Mouse (Mus musculus): Measurements from ENCODE around the gene Sstr5.

GRCm38 (mm10) chr17:25450329-25450728, 46.8 kb downstream of the Sstr5 start:
- no peak for TF ChIP-seq CTCF (IDR thresholded peaks at IDR 0.05; ENCODE audit: borderline replicate concordance, control insufficient read depth, extremely low read depth, insufficient read depth, low read length, poor library complexity)
- TF ChIP-seq POLR2A (IDR thresholded peaks at IDR 0.05; ENCODE audit: control insufficient read depth, extremely low read depth, insufficient read depth, low read length, poor library complexity) = no peak
